Mouse (Mus musculus): ENCODE results near the gene Slc13a5. TPM values are rescaled to one million over a fixed set of nuclear protein-coding genes. Genes with fewer than 3 reads are reported as not detected.

The Slc13a5 gene
- polyA plus RNA-seq, 1 experiment, result 0.16 TPM

- Histone ChIP-seq H3K4me3 (ENCODE audit: insufficient read depth, poor library complexity, severe bottlenecking) (no peak overlapping the region), H3K36me3 (ENCODE audit: control insufficient read depth, insufficient read depth) (no peaks in the 10 kb centered on the region), H3K79me2 (ENCODE audit: control insufficient read depth, insufficient read depth) (no peaks in the 10 kb centered on the region), H3K27me3 (ENCODE audit: control insufficient read depth, insufficient read depth, insufficient read length) (no peaks in the 10 kb centered on the region), H3ac (ENCODE audit: control insufficient read depth, insufficient read length, low read depth) (no peak overlapping the region), H3K79me3 (ENCODE audit: low read depth) (no peaks in the 10 kb centered on the region)
- TF ChIP-seq FOSL1 (IDR thresholded peaks at IDR 0.05; ENCODE audit: insufficient read depth, low read length, poor library complexity, severe bottlenecking) (no peak), MYOD1 (IDR thresholded peaks at IDR 0.05; ENCODE audit: control insufficient read depth, insufficient read length, low read depth) (no peak), CEBPB (IDR thresholded peaks at IDR 0.05; ENCODE audit: low read depth) (no peak), CTCF (IDR thresholded peaks at IDR 0.05; ENCODE audit: control insufficient read depth, insufficient read depth, insufficient read length) (peak; percentile 67), USF1 (IDR thresholded peaks at IDR 0.05; ENCODE audit: low read depth) (no peak), MAX (IDR thresholded peaks at IDR 0.05) (no peak), MYOG (IDR thresholded peaks at IDR 0.05; ENCODE audit: control insufficient read depth, extremely low read depth, insufficient read length) (no peak)
Observed at GRCm38 (mm10) chr11:72221278-72221677, 45.7 kb downstream of the Slc13a5 start.

GRCm38 (mm10) chr11:72217116-72217515 is 49.9 kb downstream of the Slc13a5 start:
- TF ChIP-seq USF1 (IDR thresholded peaks at IDR 0.05; ENCODE audit: low read depth), result no peak
- no peak for TF ChIP-seq CEBPB (IDR thresholded peaks at IDR 0.05; ENCODE audit: low read depth)
- TF ChIP-seq MAX (IDR thresholded peaks at IDR 0.05), result no peak
- no peak for TF ChIP-seq MYOG (IDR thresholded peaks at IDR 0.05; ENCODE audit: control insufficient read depth, extremely low read depth, insufficient read length)
- TF ChIP-seq FOSL1 (IDR thresholded peaks at IDR 0.05; ENCODE audit: insufficient read depth, low read length, poor library complexity, severe bottlenecking), result no peak
- no peak for TF ChIP-seq CTCF (IDR thresholded peaks at IDR 0.05; ENCODE audit: control insufficient read depth, insufficient read depth, insufficient read length)
- H3ac ChIP-seq (ENCODE audit: control insufficient read depth, insufficient read length, low read depth), result no peak overlapping the region
- H3K4me3 ChIP-seq (ENCODE audit: insufficient read depth, poor library complexity, severe bottlenecking), result no peak overlapping the region
- peaks cover 7% of the 10 kb centered on the region for H3K79me3 ChIP-seq (ENCODE audit: low read depth)
- peaks cover 9% of the 10 kb centered on the region for H3K36me3 ChIP-seq (ENCODE audit: control insufficient read depth, insufficient read depth)
- peaks cover 23% of the 10 kb centered on the region for H3K79me2 ChIP-seq (ENCODE audit: control insufficient read depth, insufficient read depth)
- H3K27me3 ChIP-seq (ENCODE audit: control insufficient read depth, insufficient read depth, insufficient read length), result no peaks in the 10 kb centered on the region

GRCm38 (mm10) chr11:72215410-72215797 is 51.6 kb downstream of the Slc13a5 start, which contains the start of gene Med31:
Gene Med31, minus strand, starts transcription at chr11:72215592.
- H3K27me3 ChIP-seq (ENCODE audit: control insufficient read depth, insufficient read depth, insufficient read length), result no peaks in the 10 kb centered on the region
- TF ChIP-seq MYOG (IDR thresholded peaks at IDR 0.05; ENCODE audit: control insufficient read depth, extremely low read depth, insufficient read length), result no peak
- peak; percentile 15 for TF ChIP-seq MAX (IDR thresholded peaks at IDR 0.05)
- H3ac ChIP-seq (ENCODE audit: control insufficient read depth, insufficient read length, low read depth), result peak within 1 kb of the TSS; percentile 61
- H3K79me3 ChIP-seq (ENCODE audit: low read depth), result peaks cover 8% of the 10 kb centered on the region
- H3K4me3 ChIP-seq (ENCODE audit: insufficient read depth, poor library complexity, severe bottlenecking), result peak within 1 kb of the TSS; percentile 87
- peaks cover 32% of the 10 kb centered on the region for H3K79me2 ChIP-seq (ENCODE audit: control insufficient read depth, insufficient read depth)
- H3K36me3 ChIP-seq (ENCODE audit: control insufficient read depth, insufficient read depth), result peaks cover 26% of the 10 kb centered on the region

- H3K36me3 ChIP-seq (ENCODE audit: control insufficient read depth, insufficient read depth), result peaks cover 32% of the 10 kb centered on the region
Observed at GRCm38 (mm10) chr11:72214591-72215409, 52.2 kb downstream of the Slc13a5 start.

GRCm38 (mm10) chr11:72207834-72208377 is 59.1 kb downstream of the Slc13a5 start:
- H3K36me3 ChIP-seq (ENCODE audit: control insufficient read depth, insufficient read depth), result peaks cover 39% of the 10 kb centered on the region
- peaks cover 85% of the 10 kb centered on the region for H3K79me2 ChIP-seq (ENCODE audit: control insufficient read depth, insufficient read depth)
- no peak for TF ChIP-seq CTCF (IDR thresholded peaks at IDR 0.05; ENCODE audit: control insufficient read depth, insufficient read depth, insufficient read length)
- no peak for TF ChIP-seq FOSL1 (IDR thresholded peaks at IDR 0.05; ENCODE audit: insufficient read depth, low read length, poor library complexity, severe bottlenecking)
- no peak for TF ChIP-seq CEBPB (IDR thresholded peaks at IDR 0.05; ENCODE audit: low read depth)
- no peak for TF ChIP-seq MYOD1 (IDR thresholded peaks at IDR 0.05; ENCODE audit: control insufficient read depth, insufficient read length, low read depth)
- no peak for TF ChIP-seq MYOG (IDR thresholded peaks at IDR 0.05; ENCODE audit: control insufficient read depth, extremely low read depth, insufficient read length)
- TF ChIP-seq USF1 (IDR thresholded peaks at IDR 0.05; ENCODE audit: low read depth), result no peak
- no peak for TF ChIP-seq MAX (IDR thresholded peaks at IDR 0.05)
- peak overlapping the region; percentile 71 for H3ac ChIP-seq (ENCODE audit: control insufficient read depth, insufficient read length, low read depth)
- no peaks in the 10 kb centered on the region for H3K27me3 ChIP-seq (ENCODE audit: control insufficient read depth, insufficient read depth, insufficient read length)
- peak overlapping the region; percentile 97 for H3K4me3 ChIP-seq (ENCODE audit: insufficient read depth, poor library complexity, severe bottlenecking)
- H3K79me3 ChIP-seq (ENCODE audit: low read depth), result peaks cover 52% of the 10 kb centered on the region

More at GRCm38 (mm10) chr11:72214591-72215409, 52.2 kb downstream of the Slc13a5 start:
- TF ChIP-seq CEBPB (IDR thresholded peaks at IDR 0.05; ENCODE audit: low read depth) (no peak), MYOD1 (IDR thresholded peaks at IDR 0.05; ENCODE audit: control insufficient read depth, insufficient read length, low read depth) (no peak), USF1 (IDR thresholded peaks at IDR 0.05; ENCODE audit: low read depth) (no peak), FOSL1 (IDR thresholded peaks at IDR 0.05; ENCODE audit: insufficient read depth, low read length, poor library complexity, severe bottlenecking) (no peak), MYOG (IDR thresholded peaks at IDR 0.05; ENCODE audit: control insufficient read depth, extremely low read depth, insufficient read length) (no peak), MAX (IDR thresholded peaks at IDR 0.05) (no peak), CTCF (IDR thresholded peaks at IDR 0.05; ENCODE audit: control insufficient read depth, insufficient read depth, insufficient read length) (no peak)
- H3K79me2 ChIP-seq (ENCODE audit: control insufficient read depth, insufficient read depth), result peaks cover 36% of the 10 kb centered on the region
- H3K79me3 ChIP-seq (ENCODE audit: low read depth), result peaks cover 11% of the 10 kb centered on the region
- H3K4me3 ChIP-seq (ENCODE audit: insufficient read depth, poor library complexity, severe bottlenecking), result peak overlapping the region; percentile 87
- peak overlapping the region; percentile 61 for H3ac ChIP-seq (ENCODE audit: control insufficient read depth, insufficient read length, low read depth)
- no peaks in the 10 kb centered on the region for H3K27me3 ChIP-seq (ENCODE audit: control insufficient read depth, insufficient read depth, insufficient read length)

Data from C2C12 (cell line).